Mouse (Mus musculus) urinary bladder, adult 2 months (tissue): ENCODE measurements around the gene Olfr93. TPM values are rescaled to one million over a fixed set of nuclear protein-coding genes. Genes with fewer than 3 reads are reported as not detected.
"Not testable (repeated sequence)": the region's sequence is repeated elsewhere in the genome, so short reads cannot be mapped to it uniquely, and the experiment has no call there.

Source experiments
- DNase-seq: peaks from one replicate; pipeline ENCODE4 v3.0.0; 2022; ENCODE audit warnings: low spot score
- polyA plus RNA-seq: library from polyadenylated mRNA; depleted of rRNA; stranded (reverse); fragments of >200 nt; gene quantifications from 2 replicates; pipeline ENCODE4 v1.2.3, GENCODE M21; 2012; rRNA removed

Olfr93 gene
- polyA plus RNA-seq, result not detected in 2 replicates

DNA sequence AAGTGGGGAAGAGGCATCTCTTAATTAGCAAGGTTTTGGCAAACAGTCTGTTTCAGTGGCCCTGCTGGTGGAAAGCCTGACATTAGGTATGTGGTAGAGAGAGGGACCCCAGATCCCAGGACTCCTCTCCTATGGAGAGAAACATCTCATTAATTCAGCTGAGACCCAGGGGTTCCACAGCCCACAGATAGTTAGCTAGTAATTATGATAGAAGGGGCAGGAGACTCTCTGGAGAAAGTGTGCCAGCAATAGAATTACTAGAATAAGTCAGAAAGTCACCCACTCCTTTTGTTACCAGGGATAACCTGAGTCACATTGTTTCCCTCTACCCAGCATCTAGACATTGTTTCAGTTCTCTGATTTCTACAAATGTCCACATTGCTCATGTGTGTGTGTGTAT, at the start of gene Olfr93:
Gene Olfr93, minus strand, starts transcription at position 101 of the 400 bp plus-strand sequence.
- DNase-seq, result no peak

DNA sequence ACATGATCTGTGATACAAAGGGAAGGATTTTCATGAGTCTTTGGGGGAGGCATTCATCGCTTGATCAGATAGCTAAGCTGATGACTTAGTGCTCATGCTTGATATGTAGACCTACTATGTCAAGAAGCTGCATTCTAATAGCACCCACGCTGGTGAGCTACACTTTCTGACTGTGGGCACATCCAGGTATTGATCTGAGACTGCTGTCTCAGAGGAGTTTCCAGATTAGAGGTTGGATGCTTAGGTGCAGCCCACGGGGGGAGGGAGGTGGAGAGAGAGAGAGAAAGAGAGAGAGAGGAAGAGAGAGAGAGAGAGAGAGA, 42.6 kb upstream of the Olfr93 start:
- no peak for DNase-seq

- peak; percentile 45 for DNase-seq
Observed at GRCm38 (mm10) chr17:37203206-37203916, 42.1 kb upstream of the Olfr93 start.

GRCm38 (mm10) chr17:37200894-37201293, 39.6 kb upstream of the Olfr93 start, which contains the start of gene Olfr94:
TSS of gene Olfr94 (minus strand) at chr17:37200994.
- no peak for DNase-seq

GRCm38 (mm10) chr17:37196845-37197724, 35.8 kb upstream of the Olfr93 start:
- DNase-seq, result peak; percentile 29

DNA sequence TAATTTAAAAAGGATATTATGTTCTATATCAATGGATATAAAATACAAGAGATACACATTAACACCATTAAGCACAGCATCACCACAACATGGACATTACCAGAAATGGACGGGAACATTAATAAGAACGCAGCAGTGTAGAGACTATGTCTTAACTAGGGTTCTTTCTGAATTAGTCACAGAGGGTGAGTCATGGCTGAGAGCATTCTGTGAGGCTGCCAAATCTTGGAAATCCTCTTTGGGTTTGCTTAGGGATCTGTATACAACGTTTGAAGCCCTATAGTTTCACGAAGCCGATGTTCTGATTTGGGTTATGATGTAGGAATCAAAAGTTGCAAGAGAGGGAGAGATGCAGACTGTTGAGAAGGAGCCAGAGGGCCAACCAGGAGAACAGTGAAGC, 33.5 kb upstream of the Olfr93 start:
- DNase-seq, result no peak

DNA sequence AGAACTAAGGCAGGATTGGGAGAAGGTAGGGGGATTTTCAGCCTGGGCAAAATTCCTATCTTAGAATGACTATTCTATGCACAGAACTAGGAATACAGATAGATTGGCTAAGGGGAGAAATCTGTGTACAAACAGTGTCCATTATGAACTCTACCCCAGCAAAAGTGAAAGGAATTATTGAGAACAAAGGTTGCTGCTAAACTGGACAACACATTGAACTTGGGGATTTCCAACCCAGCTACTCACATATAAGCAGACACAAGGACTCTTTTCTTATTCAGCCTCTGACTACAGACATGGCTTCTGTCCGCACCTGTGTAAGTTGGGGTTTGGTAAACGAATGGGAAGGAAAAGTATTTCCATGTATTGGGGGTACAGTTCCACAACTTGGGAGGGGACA, 32.4 kb upstream of the Olfr93 start, which contains the start of gene Ubd:
Gene Ubd, plus strand, starts transcription at position 237 of the 400 bp plus-strand sequence.
- no peak for DNase-seq

GRCm38 (mm10) chr17:37193032-37193431, 31.7 kb upstream of the Olfr93 start:
- DNase-seq, result no peak

DNA sequence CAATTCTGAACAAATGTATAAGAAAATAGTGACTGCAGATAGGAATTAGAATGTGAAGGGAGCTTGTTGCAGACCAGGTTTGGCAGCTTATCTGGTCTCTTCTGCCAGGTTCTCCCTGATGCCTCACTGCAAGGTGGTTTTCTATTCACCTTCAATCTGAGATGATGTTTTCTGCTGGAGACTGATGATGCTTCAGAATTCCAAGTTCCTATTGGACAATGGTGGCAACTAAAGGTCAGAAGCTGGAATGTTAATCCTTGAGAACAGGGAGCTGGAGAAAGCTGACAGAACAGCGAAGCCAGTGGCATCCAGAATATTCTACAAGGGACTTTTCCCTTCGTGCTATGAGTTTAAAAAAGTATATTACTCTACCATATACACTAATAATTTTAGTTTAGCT, 29.4 kb upstream of the Olfr93 start:
- no peak for DNase-seq

DNA sequence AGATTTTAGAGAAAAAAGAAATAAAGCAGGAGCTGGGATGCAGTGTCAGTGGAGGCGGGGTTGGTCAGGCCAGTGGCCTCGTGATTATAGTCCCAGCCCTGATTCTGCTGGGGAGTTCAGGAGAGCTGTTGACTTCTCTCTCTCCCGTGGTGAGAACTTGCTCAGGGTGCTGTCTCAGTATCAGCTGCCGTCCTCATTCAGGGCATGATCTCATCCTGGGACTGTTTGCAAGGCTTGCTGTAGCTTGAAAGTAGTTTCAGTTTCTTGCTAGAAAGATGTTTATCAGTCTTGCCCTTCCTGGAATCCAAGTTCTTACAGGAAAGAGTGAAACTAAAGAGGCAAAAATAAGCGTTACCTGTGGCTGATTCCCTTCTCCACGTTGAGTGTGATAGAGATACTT, 24.2 kb upstream of the Olfr93 start:
- no peak for DNase-seq

GRCm38 (mm10) chr17:37131366-37131765, 29.9 kb downstream of the Olfr93 start:
- DNase-seq, result not testable (repeated sequence)

GRCm38 (mm10) chr17:37119988-37120387, 41.3 kb downstream of the Olfr93 start, which contains the start of gene Olfr92:
TSS of gene Olfr92 (minus strand) at chr17:37120088.
- DNase-seq, result no peak

DNA sequence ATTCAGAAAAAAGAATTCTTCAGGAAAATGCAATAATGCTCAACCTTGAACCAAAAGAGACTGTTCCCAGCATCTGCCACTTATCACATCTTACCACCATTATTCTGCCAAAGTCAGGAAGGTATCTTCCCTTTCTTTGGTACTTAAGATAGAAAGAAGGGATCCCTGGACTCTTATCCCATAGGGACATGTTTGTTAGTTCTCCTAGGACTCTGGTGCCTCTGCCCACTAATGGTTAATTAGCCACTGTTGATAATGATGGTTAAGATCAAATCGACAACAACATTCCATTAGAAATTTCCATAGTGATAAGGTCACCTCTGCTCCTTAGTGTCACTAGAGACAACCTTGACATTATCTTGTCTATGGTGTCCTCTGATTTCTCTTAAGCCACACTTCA, 63.1 kb downstream of the Olfr93 start, which contains the start of gene Olfr91:
Gene Olfr91, minus strand, starts transcription at position 101 of the 400 bp plus-strand sequence.
- DNase-seq, result no peak

DNA sequence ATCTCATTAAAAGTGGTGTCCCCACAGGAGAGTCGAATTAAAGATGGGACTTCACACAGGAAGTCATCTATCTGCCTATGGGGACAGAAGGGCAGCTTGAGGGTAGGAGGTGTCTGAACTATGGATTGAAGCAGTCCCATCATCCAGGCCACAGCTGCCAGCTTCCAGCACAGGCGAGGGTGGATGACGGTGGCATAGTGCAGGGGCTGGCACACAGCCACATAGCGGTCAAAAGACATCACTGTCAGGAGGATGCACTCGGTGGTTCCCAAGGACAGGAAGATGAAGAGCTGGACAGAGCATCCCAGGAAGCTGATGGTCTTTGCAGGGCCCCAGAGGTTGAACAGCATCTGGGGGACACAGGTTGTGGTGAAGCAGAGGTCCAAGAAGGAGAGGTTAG, 68.0 kb downstream of the Olfr93 start:
- DNase-seq, result no peak

DNA sequence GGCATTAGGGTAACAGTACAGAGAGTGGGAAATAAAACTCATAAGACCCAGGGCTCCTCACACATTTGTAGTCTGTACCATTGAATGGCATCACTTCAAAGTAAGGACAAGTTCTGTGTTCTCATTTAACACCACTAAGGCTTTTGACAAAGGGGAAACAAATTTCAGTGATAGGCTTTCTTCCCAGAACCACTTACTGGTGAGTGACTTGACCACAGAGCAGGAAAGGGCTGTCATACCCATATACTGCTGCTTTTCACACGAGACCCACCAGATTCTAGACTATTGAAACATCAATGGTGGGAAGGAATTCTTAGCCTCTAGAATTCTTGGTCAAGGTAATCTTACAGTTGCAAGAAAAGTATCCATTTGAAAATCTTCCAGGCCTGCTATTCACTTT, 69.1 kb downstream of the Olfr93 start:
- no peak for DNase-seq

Other genes with a start within 250 kb of the Olfr93 start
- 8.9 and 11.0 TPM in 2 replicates for gene Rnf39, start 218.6 kb downstream of the Olfr93 start, polyA plus RNA-seq
- 114 and 122 TPM in 2 replicates for gene Ppp1r11, start 209.8 kb downstream of the Olfr93 start, polyA plus RNA-seq
- 38.3 and 39.6 TPM in 2 replicates for gene Znrd1, start 202.9 kb downstream of the Olfr93 start, polyA plus RNA-seq
- gene Znrd1as, start 202.9 kb downstream of the Olfr93 start, polyA plus RNA-seq, result 15.9 and 17.0 TPM in 2 replicates
- 0.30 and 0.56 TPM in 2 replicates for gene 2410137M14Rik, start 180.3 kb downstream of the Olfr93 start, polyA plus RNA-seq
- 3.0 and 3.8 TPM in 2 replicates for gene H2-M5, start 172.0 kb downstream of the Olfr93 start, polyA plus RNA-seq
- gene Zfp57, start 160.3 kb downstream of the Olfr93 start, polyA plus RNA-seq, result 22.6 and 32.3 TPM in 2 replicates
- gene Mog, start 138.1 kb downstream of the Olfr93 start, polyA plus RNA-seq, result 0.11 and 0.18 TPM in 2 replicates
- 72.1 and 81.4 TPM in 2 replicates for gene Gabbr1, start 115.5 kb downstream of the Olfr93 start, polyA plus RNA-seq
- not detected in 2 replicates for gene Olfr90, start 73.0 kb downstream of the Olfr93 start, polyA plus RNA-seq
- gene Olfr91, start 63.2 kb downstream of the Olfr93 start, polyA plus RNA-seq, result not detected in 2 replicates
- gene Olfr92, start 41.4 kb downstream of the Olfr93 start, polyA plus RNA-seq, result not detected in 2 replicates
- 0.52 and 1.0 TPM in 2 replicates for gene Ubd, start 32.4 kb upstream of the Olfr93 start, polyA plus RNA-seq
- gene Olfr94, start 39.5 kb upstream of the Olfr93 start, polyA plus RNA-seq, result not detected in 2 replicates
- not detected in 2 replicates for gene Olfr95, start 51.6 kb upstream of the Olfr93 start, polyA plus RNA-seq
- gene Olfr96, start 58.7 kb upstream of the Olfr93 start, polyA plus RNA-seq, result not detected in 2 replicates
- gene Olfr97, start 75.8 kb upstream of the Olfr93 start, polyA plus RNA-seq, result not detected in 2 replicates
- gene Olfr98, start 102.3 kb upstream of the Olfr93 start, polyA plus RNA-seq, result not detected in 2 replicates
- gene H2-M3, start 108.7 kb upstream of the Olfr93 start, polyA plus RNA-seq, result 12.3 and 13.0 TPM in 2 replicates
- not detected in 2 replicates for gene Olfr99, start 122.0 kb upstream of the Olfr93 start, polyA plus RNA-seq
- gene Olfr101, start 142.8 kb upstream of the Olfr93 start, polyA plus RNA-seq, result not detected in 2 replicates
- gene Olfr102, start 155.6 kb upstream of the Olfr93 start, polyA plus RNA-seq, result not detected in 2 replicates
- gene Olfr103, start 178.2 kb upstream of the Olfr93 start, polyA plus RNA-seq, result not detected in 2 replicates
- not detected in 2 replicates for gene Olfr104-ps, start 198.1 kb upstream of the Olfr93 start, polyA plus RNA-seq
- not detected in 2 replicates for gene Olfr105-ps, start 217.5 kb upstream of the Olfr93 start, polyA plus RNA-seq
- gene Olfr106-ps, start 228.9 kb upstream of the Olfr93 start, polyA plus RNA-seq, result not detected in 2 replicates
- not detected in 2 replicates for gene Olfr107, start 237.7 kb upstream of the Olfr93 start, polyA plus RNA-seq